Mouse (Mus musculus) heart, embryonic 14.5 days (tissue): ENCODE results near the gene Wbp1l. TPM values are rescaled to one million over a fixed set of nuclear protein-coding genes. Genes with fewer than 3 reads are reported as not detected.
A peak's percentile ranks its signal among the peaks of the same experiment; 100 is the strongest.

Experiments
- ATAC-seq: fragments of 200-750 bp; cut with Nextera tagmentation; 2 replicates; pipeline ENCODE4 v1.8.0; 2017; ENCODE audit warnings: low read depth, moderate TSS enrichment; ENCODE audit not compliant: insufficient number of reproducible peaks, insufficient read depth, low FRiP score
- H3K27ac ChIP-seq, 2 experiments: fragments of 200-500 bp in 1 of 2; fragments of 300-500 bp in 1 of 2; sonication (generic) in 1 of 2; replicated peaks in 1 of 2; 2 replicates each; pipeline ENCODE4 v1.5.1; 2012 to 2014; ENCODE audit warnings: low read depth in 2 of 2, low read length in 2 of 2, control low read depth in 1 of 2, mild to moderate bottlenecking in 1 of 2, mixed read lengths in 1 of 2; ENCODE audit not compliant: control insufficient read depth in 1 of 2, insufficient read depth in 1 of 2
- H3K27me3 ChIP-seq: fragments of 300-500 bp; sonication (generic); 2 replicates; pipeline ENCODE4 v1.6.1; 2014; ENCODE audit warnings: mild to moderate bottlenecking, low read length, control low read depth; ENCODE audit not compliant: control insufficient read depth, insufficient read depth
- H3K36me3 ChIP-seq: fragments of 300-500 bp; sonication (generic); 2 replicates; pipeline ENCODE4 v1.6.1; 2014; ENCODE audit warnings: mild to moderate bottlenecking, control low read depth, low read length, mixed read lengths; ENCODE audit not compliant: control insufficient read depth, insufficient read depth
- H3K4me1 ChIP-seq, 2 experiments: fragments of 200-500 bp in 1 of 2; fragments of 300-500 bp in 1 of 2; sonication (generic) in 1 of 2; 2 replicates each; pipeline ENCODE4 v1.6.1; 2012 to 2014; ENCODE audit warnings: low read length in 2 of 2, control low read depth in 1 of 2, mixed read lengths in 1 of 2; ENCODE audit not compliant: control insufficient read depth in 2 of 2, insufficient read depth in 2 of 2
- H3K4me2 ChIP-seq: fragments of 300-500 bp; sonication (generic); 2 replicates; pipeline ENCODE4 v1.6.1; 2014; ENCODE audit warnings: mild to moderate bottlenecking, low read length
- H3K4me3 ChIP-seq, 2 experiments: fragments of 200-500 bp in 1 of 2; fragments of 300-500 bp in 1 of 2; sonication (generic) in 1 of 2; 2 replicates each; pipeline ENCODE4 v1.5.1; 2012 to 2014; ENCODE audit warnings: low read length in 2 of 2, mild to moderate bottlenecking in 2 of 2, control low read depth in 1 of 2, low read depth in 1 of 2, moderate library complexity in 1 of 2; ENCODE audit not compliant: control insufficient read depth in 1 of 2, insufficient read depth in 1 of 2
- H3K9ac ChIP-seq: fragments of 300-500 bp; sonication (generic); 2 replicates; pipeline ENCODE4 v1.6.1; 2014; ENCODE audit warnings: mild to moderate bottlenecking, low read length
- H3K9me3 ChIP-seq: fragments of 300-500 bp; sonication (generic); 2 replicates; pipeline ENCODE4 v1.6.1; 2016; ENCODE audit warnings: low read length, control low read depth; ENCODE audit not compliant: control insufficient read depth
- WGBS: fragments of 180-500 bp; shearing (Covaris S2); extraction: QIAGEN DNeasy Blood & Tissue Kit; methylation state at CpG from one replicate; pipeline ENCODE4 v1.1.7; 2014; 5-methylcytosine and 5-hydroxymethylcytosine counted together
- polyA plus RNA-seq: library from polyadenylated mRNA; unstranded; fragments of >200 nt; fragmentation: Nextera tagmentation; extraction: Ambion mirVana; gene quantifications from 2 replicates; pipeline ENCODE4 v1.2.1, GENCODE M21; 2014

The Wbp1l gene
- polyA plus RNA-seq, 1 experiment from 2014 or later = 48.8 TPM

GRCm38 (mm10) chr19:46706540-46707295 lies 107.8 kb downstream of the Wbp1l start:
- no peak for ATAC-seq
- peak overlapping the region in 1 of 2 experiments; percentile 55; a peak in 2 of 4 replicates for H3K27ac ChIP-seq
- peaks cover 24% of the 10 kb centered on the region for H3K36me3 ChIP-seq
- H3K4me1 ChIP-seq = peaks cover 10 to 19% of the 10 kb centered on the region in 2 experiments
- WGBS = 63% methylated on average over 9 of the region's 9 CpGs
- peak overlapping the region; percentile 79 for H3K9ac ChIP-seq
- H3K9me3 ChIP-seq = no peaks in the 10 kb centered on the region
- peak overlapping the region; percentile 61 to 69 for H3K4me3 ChIP-seq
- peak overlapping the region; percentile 80 for H3K4me2 ChIP-seq
- no peaks in the 10 kb centered on the region for H3K27me3 ChIP-seq

Other genes with a start within 250 kb of the Wbp1l start
- gene 2310034G01Rik, start 248.8 kb upstream of the Wbp1l start, polyA plus RNA-seq = 0.62 and 1.8 TPM in 2 replicates
- gene Actr1a, start 203.3 kb upstream of the Wbp1l start, polyA plus RNA-seq = 117 and 126 TPM in 2 replicates
- gene Sufu, start 202.2 kb upstream of the Wbp1l start, polyA plus RNA-seq = 18.3 and 18.8 TPM in 2 replicates
- 23.4 TPM in 2 replicates for gene Trim8, start 97.4 kb upstream of the Wbp1l start, polyA plus RNA-seq
- gene Arl3, start 25.9 kb upstream of the Wbp1l start, polyA plus RNA-seq = 54.4 and 72.5 TPM in 2 replicates
- 8.0 and 8.8 TPM in 2 replicates for gene Sfxn2, start 25.7 kb upstream of the Wbp1l start, polyA plus RNA-seq
- gene Cyp17a1, start 74.1 kb downstream of the Wbp1l start, polyA plus RNA-seq = 1.6 and 1.8 TPM in 2 replicates
- gene Borcs7, start 90.8 kb downstream of the Wbp1l start, polyA plus RNA-seq = 17.9 and 20.0 TPM in 2 replicates
- 49.8 and 55.5 TPM in 2 replicates for gene As3mt, start 108.4 kb downstream of the Wbp1l start, polyA plus RNA-seq
- gene Cnnm2, start 162.5 kb downstream of the Wbp1l start, polyA plus RNA-seq = 2.9 and 3.2 TPM in 2 replicates